Mouse (Mus musculus) embryonic facial prominence, embryonic 11.5 days (tissue): ENCODE data around the gene Dkk3. TPM values are rescaled to one million over a fixed set of nuclear protein-coding genes. Genes with fewer than 3 reads are reported as not detected.

Experiments
- ATAC-seq: fragments of 200-750 bp; cut with Nextera tagmentation; replicated peaks from 2 replicates; pipeline ENCODE4 v1.8.0; 2017; ENCODE audit warnings: low read depth; ENCODE audit not compliant: insufficient number of reproducible peaks, low FRiP score, low TSS enrichment
- DNase-seq: peaks from one replicate; pipeline ENCODE4 v3.0.0-alpha.2; 2015; ENCODE audit warnings: low spot score
- H3K27ac ChIP-seq: fragments of 300-500 bp; sonication (generic); replicated peaks from 2 replicates; pipeline ENCODE4 v1.5.1; 2014; ENCODE audit warnings: mild to moderate bottlenecking, low read depth, low read length, control low read depth
- H3K27me3 ChIP-seq: fragments of 300-500 bp; sonication (generic); 2 replicates; pipeline ENCODE4 v1.6.1; 2014; ENCODE audit warnings: mild to moderate bottlenecking, low read length, moderate library complexity, mixed read lengths; ENCODE audit not compliant: control insufficient read depth, insufficient read depth
- H3K36me3 ChIP-seq: fragments of 300-500 bp; sonication (generic); replicated peaks from 2 replicates; pipeline ENCODE4 v1.6.1; 2014; ENCODE audit warnings: low read depth, mild to moderate bottlenecking, low read length, moderate library complexity, mixed read lengths; ENCODE audit not compliant: control insufficient read depth, insufficient read depth
- H3K4me1 ChIP-seq: fragments of 300-500 bp; sonication (generic); 2 replicates; pipeline ENCODE4 v1.6.1; 2014; ENCODE audit warnings: low read length, mixed read lengths; ENCODE audit not compliant: control insufficient read depth, insufficient read depth
- H3K4me2 ChIP-seq: fragments of 300-500 bp; sonication (generic); 2 replicates; pipeline ENCODE4 v1.6.1; 2014; ENCODE audit warnings: low read depth, mild to moderate bottlenecking, control low read depth, low read length, moderate library complexity
- H3K4me3 ChIP-seq: fragments of 300-500 bp; sonication (generic); 2 replicates; pipeline ENCODE4 v1.5.1; 2014; ENCODE audit warnings: low read depth, low read length, control low read depth
- H3K9ac ChIP-seq: fragments of 300-500 bp; sonication (generic); replicated peaks from 2 replicates; pipeline ENCODE4 v1.6.1; 2014; ENCODE audit warnings: mild to moderate bottlenecking, control low read depth, low read length
- H3K9me3 ChIP-seq: fragments of 300-500 bp; sonication (generic); replicated peaks from 2 replicates; pipeline ENCODE4 v1.6.1; 2016; ENCODE audit warnings: mild to moderate bottlenecking, low read length, inconsistent platforms, mixed read lengths; ENCODE audit not compliant: control insufficient read depth
- WGBS: fragments of 180-500 bp; shearing (Covaris S2); extraction: QIAGEN DNeasy Blood & Tissue Kit; methylation state at CpG from one replicate; pipeline ENCODE4 v1.1.7; 2014; 5-methylcytosine and 5-hydroxymethylcytosine counted together
- polyA plus RNA-seq: library from polyadenylated mRNA; unstranded; fragments of >200 nt; fragmentation: Nextera tagmentation; extraction: Ambion mirVana; gene quantifications from 2 replicates; pipeline ENCODE4 v1.2.1, GENCODE M21; 2014

Dkk3 gene
- polyA plus RNA-seq, 1 experiment from 2014 or later: 17.0 TPM

DNA sequence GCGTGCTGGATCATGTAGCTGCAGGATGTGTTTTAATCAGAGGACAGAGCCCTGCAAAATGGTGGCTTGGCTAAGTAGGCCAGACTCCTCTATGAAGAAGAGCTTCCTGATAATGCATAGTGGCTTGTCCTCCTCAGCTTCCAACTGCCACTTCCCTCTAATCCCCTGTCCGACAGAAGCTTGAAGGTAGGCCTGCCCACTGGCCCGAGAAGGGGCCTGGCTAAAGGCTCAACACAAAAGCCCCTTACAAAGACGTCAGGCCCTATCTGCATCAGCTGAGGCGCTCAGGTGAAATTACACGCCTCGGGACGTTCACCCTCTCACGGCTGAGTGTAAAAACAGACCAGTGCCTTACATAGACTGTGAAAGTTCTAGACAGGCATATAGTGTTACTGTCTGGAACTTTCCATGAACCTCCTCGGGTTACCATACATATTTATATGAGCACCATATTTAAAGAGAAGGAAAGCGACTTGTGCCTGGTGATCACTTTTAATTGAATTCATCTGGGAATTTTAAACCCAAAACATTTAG is 14.1 kb downstream of the Dkk3 start:
- peaks cover 3% of the 10 kb centered on the region; the same call in 1 of the 2 replicates for H3K4me1 ChIP-seq
- no peak overlapping the region for H3K4me2 ChIP-seq
- ATAC-seq: peak; percentile 77
- WGBS: 24% methylated on average over 11 of the region's 11 CpGs
- peak; percentile 71 for DNase-seq
- no peak overlapping the region for H3K4me3 ChIP-seq
- H3K27ac ChIP-seq: peak overlapping the region; percentile 68; the same call in 1 of the 2 replicates
- no peak overlapping the region for H3K9ac ChIP-seq
- no peaks in the 10 kb centered on the region for H3K9me3 ChIP-seq
- H3K27me3 ChIP-seq: no peaks in the 10 kb centered on the region
- no peaks in the 10 kb centered on the region for H3K36me3 ChIP-seq

DNA sequence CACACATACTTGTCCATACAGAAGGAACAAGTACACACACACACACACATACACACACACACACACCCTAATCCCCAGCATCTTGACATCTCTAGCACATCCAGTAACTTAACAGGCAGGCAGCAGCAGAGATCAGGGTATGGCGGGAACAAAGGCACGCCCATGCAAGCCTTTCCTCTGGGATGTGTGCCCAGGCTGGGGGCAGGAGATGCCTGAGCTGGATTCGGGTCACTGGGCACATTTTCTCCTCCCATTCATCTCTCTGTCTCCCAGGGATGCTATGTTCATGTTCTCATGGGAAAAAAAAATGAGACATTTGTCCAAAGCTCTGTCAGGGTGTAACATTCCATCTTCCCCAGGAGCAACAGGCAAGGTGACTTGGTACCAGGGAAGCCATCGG is 14.9 kb downstream of the Dkk3 start:
- Histone ChIP-seq H3K4me1 (peaks cover 3% of the 10 kb centered on the region; the same call in 1 of the 2 replicates), H3K36me3 (no peaks in the 10 kb centered on the region), H3K27me3 (no peaks in the 10 kb centered on the region), H3K4me2 (no peak overlapping the region), H3K9ac (no peak overlapping the region), H3K9me3 (no peaks in the 10 kb centered on the region), H3K4me3 (no peak overlapping the region), H3K27ac (peak overlapping the region; percentile 41; the same call in 1 of the 2 replicates)
- 0 out of 2 replicates have a peak, but pooled peaks have one; percentile 27 for ATAC-seq
- 83% methylated on average over 4 of the region's 4 CpGs for WGBS
- no peak for DNase-seq

DNA sequence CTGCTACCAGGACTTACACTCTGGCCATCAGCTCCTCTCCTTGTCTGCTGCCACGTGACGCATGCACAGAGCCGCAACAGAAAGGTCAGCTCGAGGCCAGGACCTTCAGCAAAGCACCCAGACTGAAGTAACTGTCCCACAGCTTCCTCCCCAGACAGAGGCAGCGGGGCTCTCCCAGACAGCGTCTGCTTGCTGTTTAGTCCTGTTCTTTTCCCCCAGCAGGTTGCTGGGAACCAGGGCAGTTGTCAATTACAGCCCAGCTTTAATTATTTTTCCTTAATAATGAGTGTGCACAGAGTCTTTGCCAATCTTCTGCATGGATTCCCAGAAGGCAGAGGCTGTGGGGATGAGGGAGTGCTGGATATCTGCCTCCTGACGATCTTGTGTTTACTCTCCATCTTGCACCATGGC is 15.8 kb downstream of the Dkk3 start:
- H3K4me1 ChIP-seq: peaks cover 3% of the 10 kb centered on the region
- ATAC-seq (no peak), DNase-seq (peak; percentile 11)
- H3K4me3 ChIP-seq: no peak overlapping the region
- no peak overlapping the region; the same call in 1 of the 2 replicates for H3K27ac ChIP-seq
- no peak overlapping the region for H3K4me2 ChIP-seq
- 48% methylated on average over 7 of the region's 7 CpGs for WGBS
- H3K9me3 ChIP-seq: no peaks in the 10 kb centered on the region
- no peaks in the 10 kb centered on the region for H3K36me3 ChIP-seq
- H3K27me3 ChIP-seq: no peaks in the 10 kb centered on the region
- no peak overlapping the region; the same call in 1 of the 2 replicates for H3K9ac ChIP-seq

GRCm38 (mm10) chr7:112142616-112143015 is 16.2 kb downstream of the Dkk3 start:
- WGBS: 37% methylated on average over 3 of the region's 3 CpGs
- Histone ChIP-seq H3K27me3 (no peaks in the 10 kb centered on the region), H3K4me2 (no peak overlapping the region), H3K9ac (no peak overlapping the region), H3K9me3 (no peaks in the 10 kb centered on the region), H3K36me3 (no peaks in the 10 kb centered on the region), H3K4me1 (peaks cover 3% of the 10 kb centered on the region), H3K27ac (no peak overlapping the region; the same call in 1 of the 2 replicates), H3K4me3 (no peak overlapping the region)
- DNase-seq (peak; percentile 50), ATAC-seq (no peak)

DNA sequence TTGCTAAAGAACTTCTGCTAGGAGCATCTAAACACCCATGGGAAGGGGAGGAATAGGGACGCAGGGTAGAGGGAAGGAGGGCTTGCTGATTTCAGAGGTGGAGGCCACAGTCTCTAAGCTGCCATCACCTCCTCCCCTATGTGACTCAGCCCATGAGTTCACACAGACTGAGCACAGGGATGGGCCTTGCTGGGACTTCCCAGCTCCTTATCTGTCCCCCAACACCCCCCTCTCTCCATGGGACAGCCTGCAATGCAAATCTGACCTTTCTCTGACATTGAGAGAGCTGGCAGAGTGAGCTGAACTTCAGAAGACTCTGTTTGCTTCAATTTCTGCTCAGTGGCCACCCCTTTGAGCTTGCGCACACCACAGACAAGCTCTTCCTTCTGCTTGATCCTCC is 18.1 kb downstream of the Dkk3 start:
- WGBS: 89% methylated on average over 2 of the region's 2 CpGs

DNA sequence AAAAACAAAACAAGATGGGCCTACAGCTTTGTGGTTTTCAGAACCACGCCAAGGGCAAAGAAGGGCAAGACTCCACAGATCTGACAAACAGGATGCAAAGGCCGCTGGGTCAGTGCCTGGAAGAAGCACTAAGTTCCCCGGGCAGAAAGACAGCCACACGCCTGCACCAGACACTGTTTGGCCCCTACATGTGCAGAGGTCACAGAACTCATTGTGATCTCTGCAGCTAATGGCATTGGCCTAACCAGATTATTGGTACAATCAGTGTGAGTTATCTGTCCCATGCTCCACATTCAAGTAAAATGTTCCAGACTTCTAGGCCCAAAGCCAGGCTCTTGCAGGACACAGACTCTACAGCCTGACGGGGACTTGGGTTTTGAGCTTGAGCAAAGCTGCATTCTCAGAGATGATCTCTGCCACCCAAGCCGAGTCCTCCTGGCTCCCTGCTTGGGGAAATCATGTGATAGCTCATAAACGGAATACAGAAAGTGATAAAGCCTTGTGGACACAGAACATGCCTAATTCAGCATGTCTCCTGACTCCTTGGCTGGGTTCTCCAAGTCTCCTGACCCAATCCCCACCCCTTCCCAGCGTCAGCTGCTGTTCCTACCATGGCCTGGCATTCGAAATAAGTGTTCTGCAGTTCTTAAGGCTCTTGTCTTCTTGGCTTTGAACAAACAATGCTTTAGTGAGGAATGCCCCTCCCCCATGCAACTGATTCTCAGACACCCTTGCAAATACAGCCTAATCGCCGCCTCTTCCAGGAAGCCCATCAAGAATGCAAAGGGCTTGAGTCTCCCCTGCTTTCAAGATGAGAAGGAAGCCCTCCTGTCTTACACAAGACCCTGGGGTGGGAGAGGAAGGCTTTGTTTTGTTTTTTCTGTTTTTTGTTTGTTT is 20.1 kb downstream of the Dkk3 start:
- H3K36me3 ChIP-seq: no peaks in the 10 kb centered on the region
- no peaks in the 10 kb centered on the region for H3K9me3 ChIP-seq
- no peak for ATAC-seq
- H3K4me3 ChIP-seq: no peak overlapping the region
- no peaks in the 10 kb centered on the region for H3K27me3 ChIP-seq
- peaks cover 3% of the 10 kb centered on the region for H3K4me1 ChIP-seq
- WGBS: 78% methylated on average over 11 of the region's 11 CpGs
- DNase-seq: no peak
- no peak overlapping the region for H3K4me2 ChIP-seq
- no peak overlapping the region for H3K27ac ChIP-seq
- H3K9ac ChIP-seq: no peak overlapping the region

More for the DNA sequence above, 18.1 kb downstream of the Dkk3 start:
- no peaks in the 10 kb centered on the region for H3K27me3 ChIP-seq
- no peaks in the 10 kb centered on the region for H3K9me3 ChIP-seq
- peaks cover 3% of the 10 kb centered on the region for H3K4me1 ChIP-seq
- no peaks in the 10 kb centered on the region for H3K36me3 ChIP-seq
- ATAC-seq (no peak), DNase-seq (no peak)
- no peak overlapping the region for H3K4me2 ChIP-seq
- no peak overlapping the region for H3K9ac ChIP-seq
- H3K27ac ChIP-seq: no peak overlapping the region
- H3K4me3 ChIP-seq: no peak overlapping the region

DNA sequence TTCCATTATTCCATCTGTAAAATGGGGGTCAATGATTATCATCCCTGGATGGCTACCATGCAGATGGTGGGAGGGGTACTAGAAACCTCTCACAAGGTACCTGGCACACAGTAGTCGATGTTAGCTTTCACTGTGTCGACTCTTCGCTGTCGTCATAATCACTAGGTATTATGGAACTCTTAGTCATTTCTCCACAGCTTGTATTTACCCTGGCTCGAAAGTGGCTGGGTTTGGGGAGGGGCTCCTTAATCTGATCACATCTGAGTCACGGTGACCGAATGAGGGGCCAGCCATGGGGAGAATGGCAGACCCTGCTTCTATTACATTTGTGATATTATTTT is 20.7 kb downstream of the Dkk3 start:
- no peaks in the 10 kb centered on the region for H3K9me3 ChIP-seq
- no peak overlapping the region for H3K4me2 ChIP-seq
- DNase-seq: no peak
- H3K36me3 ChIP-seq: no peaks in the 10 kb centered on the region
- WGBS: 79% methylated on average over 7 of the region's 7 CpGs
- ATAC-seq: no peak
- no peak overlapping the region for H3K4me3 ChIP-seq
- H3K9ac ChIP-seq: no peak overlapping the region
- no peak overlapping the region for H3K27ac ChIP-seq
- H3K4me1 ChIP-seq: no peaks in the 10 kb centered on the region; the same call in none of the 2 replicates
- no peaks in the 10 kb centered on the region for H3K27me3 ChIP-seq

- no peak overlapping the region for H3K4me3 ChIP-seq
- H3K9me3 ChIP-seq: no peaks in the 10 kb centered on the region
- ATAC-seq: no peak
- H3K36me3 ChIP-seq: no peaks in the 10 kb centered on the region
- H3K9ac ChIP-seq: no peak overlapping the region
- no peak overlapping the region for H3K27ac ChIP-seq
- no peaks in the 10 kb centered on the region for H3K27me3 ChIP-seq
- no peak for DNase-seq
- no peak overlapping the region for H3K4me2 ChIP-seq
- WGBS: 81% methylated on average over 5 of the region's 5 CpGs
- no peaks in the 10 kb centered on the region; the same call in 1 of the 2 replicates for H3K4me1 ChIP-seq
These were observed 22.3 kb downstream of the Dkk3 start for GRCm38 (mm10) chr7:112136537-112136936.
